Mouse (Mus musculus) stomach, embryonic 15.5 days (tissue): ENCODE measurements around the gene Efcab7. TPM values are rescaled to one million over a fixed set of nuclear protein-coding genes. Genes with fewer than 3 reads are reported as not detected.
A peak's percentile ranks its signal among the peaks of the same experiment; 100 is the strongest.

Experiments
- ATAC-seq: fragments of 200-750 bp; cut with Nextera tagmentation; 2 replicates; pipeline ENCODE4 v1.8.0; 2017; ENCODE audit warnings: low read depth, moderate number of reproducible peaks, moderate TSS enrichment; ENCODE audit not compliant: insufficient read depth, low FRiP score
- H3K27ac ChIP-seq: fragments of 300-500 bp; sonication (generic); 2 replicates; pipeline ENCODE4 v1.5.1; 2015; ENCODE audit warnings: mild to moderate bottlenecking, inconsistent platforms
- H3K27me3 ChIP-seq: fragments of 300-500 bp; sonication (generic); replicated peaks from 2 replicates; pipeline ENCODE4 v1.6.1; 2015; ENCODE audit warnings: inconsistent platforms
- H3K36me3 ChIP-seq: fragments of 300-500 bp; sonication (generic); 2 replicates; pipeline ENCODE4 v1.6.1; 2015; ENCODE audit warnings: inconsistent platforms
- H3K4me1 ChIP-seq: fragments of 300-500 bp; sonication (generic); 2 replicates; pipeline ENCODE4 v1.6.1; 2015; ENCODE audit warnings: inconsistent platforms
- H3K4me2 ChIP-seq: fragments of 300-500 bp; sonication (generic); 2 replicates; pipeline ENCODE4 v1.6.1; 2015; ENCODE audit warnings: mild to moderate bottlenecking, inconsistent platforms
- H3K4me3 ChIP-seq: fragments of 300-500 bp; sonication (generic); replicated peaks from 2 replicates; pipeline ENCODE4 v1.5.1; 2015; ENCODE audit warnings: inconsistent platforms
- H3K9ac ChIP-seq: fragments of 300-500 bp; sonication (generic); 2 replicates; pipeline ENCODE4 v1.6.1; 2015; ENCODE audit warnings: inconsistent platforms
- H3K9me3 ChIP-seq: fragments of 300-500 bp; sonication (generic); 2 replicates; pipeline ENCODE4 v1.6.1; 2016; ENCODE audit warnings: inconsistent platforms
- WGBS: fragments of 180-500 bp; shearing (Covaris S2); methylation state at CpG from one replicate; pipeline ENCODE4 v1.1.7; 2015; 5-methylcytosine and 5-hydroxymethylcytosine counted together
- polyA plus RNA-seq: library from polyadenylated mRNA; unstranded; fragments of >200 nt; fragmentation: Nextera tagmentation; extraction: Ambion mirVana; gene quantifications from 2 replicates; pipeline ENCODE4 v1.2.1, GENCODE M21; 2015

Efcab7 gene
- polyA plus RNA-seq, result 15.8 and 18.6 TPM in 2 replicates

- peak within 1 kb of the TSS; percentile 75 for H3K27ac ChIP-seq
- H3K4me1 ChIP-seq, result peaks cover 4% of the 10 kb centered on the region; the same call in 1 of the 2 replicates
- peak within 1 kb of the TSS; percentile 89 for H3K4me3 ChIP-seq
- H3K9ac ChIP-seq, result peak within 1 kb of the TSS; percentile 73
- peak within 1 kb of the TSS; percentile 79 for H3K4me2 ChIP-seq
- no peaks in the 10 kb centered on the region for H3K27me3 ChIP-seq
- H3K36me3 ChIP-seq, result no peaks in the 10 kb centered on the region
- WGBS, result under 1% methylated on average over 48 of the region's 48 CpGs
- peak; percentile 88 for ATAC-seq
- H3K9me3 ChIP-seq, result no peaks in the 10 kb centered on the region
Measured at GRCm38 (mm10) chr4:99829094-99830073, at the start of gene Efcab7. Gene Efcab7 (plus strand): TSS chr4:99829198.

- no peak overlapping the region for H3K4me2 ChIP-seq
- H3K9ac ChIP-seq, result no peak overlapping the region
- H3K36me3 ChIP-seq, result no peaks in the 10 kb centered on the region
- H3K27ac ChIP-seq, result no peak overlapping the region
- 89% methylated on average over 6 of the region's 6 CpGs for WGBS
- no peaks in the 10 kb centered on the region for H3K4me1 ChIP-seq
- no peaks in the 10 kb centered on the region for H3K9me3 ChIP-seq
- no peak for ATAC-seq
- no peak overlapping the region for H3K4me3 ChIP-seq
- H3K27me3 ChIP-seq, result no peaks in the 10 kb centered on the region
Measured at GRCm38 (mm10) chr4:99792365-99792764, 36.6 kb upstream of the Efcab7 start.

- no peak for ATAC-seq
- no peaks in the 10 kb centered on the region for H3K9me3 ChIP-seq
- no peaks in the 10 kb centered on the region for H3K36me3 ChIP-seq
- 79% methylated on average over 7 of the region's 7 CpGs for WGBS
- no peak overlapping the region for H3K4me3 ChIP-seq
- H3K27ac ChIP-seq, result no peak overlapping the region
- H3K4me1 ChIP-seq, result no peaks in the 10 kb centered on the region
- no peaks in the 10 kb centered on the region for H3K27me3 ChIP-seq
- H3K9ac ChIP-seq, result no peak overlapping the region
- no peak overlapping the region for H3K4me2 ChIP-seq
Measured at GRCm38 (mm10) chr4:99816697-99817460, 12.1 kb upstream of the Efcab7 start.

- Histone ChIP-seq H3K27ac (no peak overlapping the region), H3K4me3 (peak overlapping the region; percentile 89), H3K36me3 (no peaks in the 10 kb centered on the region), H3K27me3 (no peaks in the 10 kb centered on the region), H3K9ac (no peak overlapping the region), H3K4me1 (peaks cover 4% of the 10 kb centered on the region; the same call in 1 of the 2 replicates), H3K9me3 (no peaks in the 10 kb centered on the region), H3K4me2 (peak overlapping the region; percentile 79)
- 53% methylated on average over 4 of the region's 4 CpGs for WGBS
- no peak for ATAC-seq
Measured at GRCm38 (mm10) chr4:99828337-99828736, 661 bp upstream of the Efcab7 start.

- no peaks in the 10 kb centered on the region for H3K9me3 ChIP-seq
- peak; percentile 16; the same call in 1 of the 2 replicates for ATAC-seq
- WGBS, result under 1% methylated on average over 7 of the region's 7 CpGs
- H3K4me3 ChIP-seq, result peak overlapping the region; percentile 89
- H3K36me3 ChIP-seq, result no peaks in the 10 kb centered on the region
- peaks cover 4% of the 10 kb centered on the region; the same call in 1 of the 2 replicates for H3K4me1 ChIP-seq
- no peak overlapping the region for H3K9ac ChIP-seq
- peak overlapping the region; percentile 79 for H3K4me2 ChIP-seq
- no peak overlapping the region for H3K27ac ChIP-seq
- no peaks in the 10 kb centered on the region for H3K27me3 ChIP-seq
Measured at GRCm38 (mm10) chr4:99828739-99829093, 282 bp upstream of the Efcab7 start.

GRCm38 (mm10) chr4:99881882-99882281, 52.9 kb downstream of the Efcab7 start:
- no peak for ATAC-seq
- H3K4me2 ChIP-seq, result no peak overlapping the region

GRCm38 (mm10) chr4:99882405-99882804, 53.4 kb downstream of the Efcab7 start:
- Histone ChIP-seq H3K4me2 (no peak overlapping the region), H3K27me3 (no peaks in the 10 kb centered on the region), H3K9ac (no peak overlapping the region), H3K9me3 (no peaks in the 10 kb centered on the region), H3K4me1 (no peaks in the 10 kb centered on the region), H3K36me3 (no peaks in the 10 kb centered on the region), H3K4me3 (no peak overlapping the region), H3K27ac (no peak overlapping the region)
- no peak for ATAC-seq

More at GRCm38 (mm10) chr4:99881882-99882281, 52.9 kb downstream of the Efcab7 start:
- H3K9ac ChIP-seq, result no peak overlapping the region
- no peaks in the 10 kb centered on the region for H3K27me3 ChIP-seq
- H3K9me3 ChIP-seq, result no peaks in the 10 kb centered on the region
- H3K27ac ChIP-seq, result no peak overlapping the region
- no peak overlapping the region for H3K4me3 ChIP-seq
- H3K4me1 ChIP-seq, result no peaks in the 10 kb centered on the region
- no peaks in the 10 kb centered on the region for H3K36me3 ChIP-seq

- WGBS, result 68% methylated on average over 4 of the region's 4 CpGs
- Histone ChIP-seq H3K4me2 (no peak overlapping the region), H3K4me1 (no peaks in the 10 kb centered on the region), H3K4me3 (no peak overlapping the region), H3K27me3 (no peaks in the 10 kb centered on the region), H3K9ac (no peak overlapping the region), H3K36me3 (no peaks in the 10 kb centered on the region), H3K9me3 (no peaks in the 10 kb centered on the region), H3K27ac (no peak overlapping the region)
- no peak for ATAC-seq
Measured at GRCm38 (mm10) chr4:99913894-99914451, 85.0 kb downstream of the Efcab7 start.

- no peaks in the 10 kb centered on the region for H3K9me3 ChIP-seq
- no peak overlapping the region for H3K9ac ChIP-seq
- no peaks in the 10 kb centered on the region for H3K27me3 ChIP-seq
- no peak for ATAC-seq
- no peaks in the 10 kb centered on the region for H3K36me3 ChIP-seq
- no peak overlapping the region for H3K27ac ChIP-seq
- H3K4me1 ChIP-seq, result 0 out of 2 replicates have a peak, but pooled peaks cover 5% of the 10 kb centered on the region
- no peak overlapping the region for H3K4me2 ChIP-seq
- WGBS, result 86% methylated on average over 4 of the region's 4 CpGs
- H3K4me3 ChIP-seq, result no peak overlapping the region
Measured at GRCm38 (mm10) chr4:99926380-99926779, 97.4 kb downstream of the Efcab7 start.

- H3K4me3 ChIP-seq, result no peak overlapping the region
- no peak overlapping the region for H3K9ac ChIP-seq
- WGBS, result 40% methylated on average over 6 of the region's 6 CpGs
- H3K36me3 ChIP-seq, result 0 out of 2 replicates have a peak, but pooled peaks cover 4% of the 10 kb centered on the region
- peak overlapping the region; percentile 90; the same call in 1 of the 2 replicates for H3K27ac ChIP-seq
- no peak for ATAC-seq
- H3K4me2 ChIP-seq, result no peak overlapping the region
- no peaks in the 10 kb centered on the region for H3K27me3 ChIP-seq
- H3K4me1 ChIP-seq, result 0 out of 2 replicates have a peak, but pooled peaks cover 5% of the 10 kb centered on the region
- no peaks in the 10 kb centered on the region for H3K9me3 ChIP-seq
Measured at GRCm38 (mm10) chr4:99928521-99928920, 99.5 kb downstream of the Efcab7 start.

GRCm38 (mm10) chr4:99929149-99929612, 100.2 kb downstream of the Efcab7 start, which contains the start of gene Pgm1:
Gene Pgm1 (plus strand): TSS chr4:99929414.
- Histone ChIP-seq H3K27me3 (no peaks in the 10 kb centered on the region), H3K9me3 (no peaks in the 10 kb centered on the region), H3K4me3 (peak within 1 kb of the TSS; percentile 53), H3K27ac (peak within 1 kb of the TSS; percentile 90), H3K4me2 (peak within 1 kb of the TSS; percentile 91), H3K4me1 (0 out of 2 replicates have a peak, but pooled peaks cover 5% of the 10 kb centered on the region), H3K9ac (peak within 1 kb of the TSS; percentile 62), H3K36me3 (0 out of 2 replicates have a peak, but pooled peaks cover 4% of the 10 kb centered on the region)
- peak; percentile 87 for ATAC-seq
- WGBS, result 3% methylated on average over 23 of the region's 23 CpGs
